Mouse (Mus musculus) heart, embryonic 16.5 days (tissue): ENCODE results near the gene Zfp963. TPM values are rescaled to one million over a fixed set of nuclear protein-coding genes. Genes with fewer than 3 reads are reported as not detected.

Source experiments
- ATAC-seq: fragments of 200-750 bp; cut with Nextera tagmentation; replicated peaks from 2 replicates; pipeline ENCODE4 v1.8.0; 2017; ENCODE audit warnings: moderate number of reproducible peaks; ENCODE audit not compliant: insufficient read depth, low FRiP score; ENCODE audit errors: extremely low read depth
- H3K27ac ChIP-seq: fragments of 300-500 bp; sonication (generic); 2 replicates; pipeline ENCODE4 v1.5.1; 2014; ENCODE audit warnings: mild to moderate bottlenecking, low read length, control low read depth, moderate library complexity
- H3K27me3 ChIP-seq: fragments of 300-500 bp; sonication (generic); 2 replicates; pipeline ENCODE4 v1.6.1; 2014; ENCODE audit warnings: low read length, mixed read lengths; ENCODE audit not compliant: control insufficient read depth, insufficient read depth
- H3K36me3 ChIP-seq: fragments of 300-500 bp; sonication (generic); 2 replicates; pipeline ENCODE4 v1.6.1; 2014; ENCODE audit not compliant: control insufficient read depth, insufficient read depth
- H3K4me1 ChIP-seq: fragments of 300-500 bp; sonication (generic); 2 replicates; pipeline ENCODE4 v1.6.1; 2014; ENCODE audit warnings: low read length, mixed read lengths; ENCODE audit not compliant: control insufficient read depth, insufficient read depth
- H3K4me2 ChIP-seq: fragments of 300-500 bp; sonication (generic); 2 replicates; pipeline ENCODE4 v1.6.1; 2014; ENCODE audit warnings: low read depth, mild to moderate bottlenecking, control low read depth, low read length
- H3K4me3 ChIP-seq: fragments of 300-500 bp; sonication (generic); 2 replicates; pipeline ENCODE4 v1.5.1; 2014; ENCODE audit warnings: mild to moderate bottlenecking, control low read depth, low read length
- H3K9ac ChIP-seq: fragments of 300-500 bp; sonication (generic); 2 replicates; pipeline ENCODE4 v1.6.1; 2014; ENCODE audit warnings: low read length, control low read depth
- H3K9me3 ChIP-seq: fragments of 300-500 bp; sonication (generic); replicated peaks from 2 replicates; pipeline ENCODE4 v1.6.1; 2016; ENCODE audit warnings: low read length; ENCODE audit not compliant: control insufficient read depth
- WGBS: fragments of 180-500 bp; shearing (Covaris S2); extraction: QIAGEN DNeasy Blood & Tissue Kit; methylation state at CpG from one replicate; pipeline ENCODE4 v1.1.7; 2014; 5-methylcytosine and 5-hydroxymethylcytosine counted together
- polyA plus RNA-seq: library from polyadenylated mRNA; unstranded; fragments of >200 nt; fragmentation: Nextera tagmentation; extraction: Ambion mirVana; gene quantifications from 2 replicates; pipeline ENCODE4 v1.2.1, GENCODE M21; 2015

Zfp963 gene
- polyA plus RNA-seq, result 3.9 and 5.1 TPM in 2 replicates

GRCm38 (mm10) chr8:69749544-69750454, at the start of gene Zfp963:
Gene Zfp963, minus strand, starts transcription at chr8:69749970.
- peak within 1 kb of the TSS; percentile 89 for H3K4me3 ChIP-seq
- no peaks in the 10 kb centered on the region for H3K9me3 ChIP-seq
- H3K4me2 ChIP-seq, result peak within 1 kb of the TSS; percentile 66
- 0 out of 2 replicates have a peak, but pooled peaks cover 4% of the 10 kb centered on the region for H3K36me3 ChIP-seq
- H3K27me3 ChIP-seq, result no peaks in the 10 kb centered on the region
- peak; percentile 99 for ATAC-seq
- peaks cover 8% of the 10 kb centered on the region for H3K4me1 ChIP-seq
- peak within 1 kb of the TSS; percentile 100 for H3K27ac ChIP-seq
- 3% methylated on average over 48 of the region's 48 CpGs for WGBS
- peak within 1 kb of the TSS; percentile 99 for H3K9ac ChIP-seq

- ATAC-seq, result no peak
- H3K9me3 ChIP-seq, result no peaks in the 10 kb centered on the region
- no peak overlapping the region for H3K27ac ChIP-seq
- 86% methylated on average over 8 of the region's 8 CpGs for WGBS
- no peaks in the 10 kb centered on the region for H3K4me1 ChIP-seq
- H3K4me2 ChIP-seq, result no peak overlapping the region
- no peak overlapping the region for H3K4me3 ChIP-seq
- peaks cover 86% of the 10 kb centered on the region for H3K36me3 ChIP-seq
- no peaks in the 10 kb centered on the region for H3K27me3 ChIP-seq
- H3K9ac ChIP-seq, result no peak overlapping the region
These were observed 49.5 kb upstream of the Zfp963 start for GRCm38 (mm10) chr8:69799261-69799660.

GRCm38 (mm10) chr8:69797661-69798060, 47.9 kb upstream of the Zfp963 start:
- ATAC-seq, result no peak
- no peaks in the 10 kb centered on the region for H3K9me3 ChIP-seq
- no peak overlapping the region for H3K4me3 ChIP-seq
- no peak overlapping the region for H3K9ac ChIP-seq
- peaks cover 4% of the 10 kb centered on the region; the same call in 1 of the 2 replicates for H3K4me1 ChIP-seq
- peaks cover 76% of the 10 kb centered on the region for H3K36me3 ChIP-seq
- H3K27ac ChIP-seq, result no peak overlapping the region
- H3K27me3 ChIP-seq, result no peaks in the 10 kb centered on the region
- 92% methylated on average over 10 of the region's 10 CpGs for WGBS
- no peak overlapping the region for H3K4me2 ChIP-seq

- no peaks in the 10 kb centered on the region for H3K9me3 ChIP-seq
- 94% methylated on average over 16 of the region's 16 CpGs for WGBS
These were observed 47.1 kb upstream of the Zfp963 start for GRCm38 (mm10) chr8:69796721-69797345.

GRCm38 (mm10) chr8:69794901-69795300, 45.1 kb upstream of the Zfp963 start:
- Histone ChIP-seq H3K4me2 (no peak overlapping the region), H3K9ac (no peak overlapping the region), H3K36me3 (peaks cover 51% of the 10 kb centered on the region), H3K4me3 (no peak overlapping the region), H3K27ac (no peak overlapping the region), H3K4me1 (peaks cover 14% of the 10 kb centered on the region), H3K27me3 (no peaks in the 10 kb centered on the region), H3K9me3 (no peaks in the 10 kb centered on the region)
- WGBS, result 95% methylated on average over 6 of the region's 6 CpGs
- ATAC-seq, result no peak

More at GRCm38 (mm10) chr8:69796721-69797345, 47.1 kb upstream of the Zfp963 start:
- Histone ChIP-seq H3K4me3 (no peak overlapping the region), H3K27me3 (no peaks in the 10 kb centered on the region), H3K36me3 (peaks cover 68% of the 10 kb centered on the region), H3K4me2 (no peak overlapping the region), H3K4me1 (peaks cover 12% of the 10 kb centered on the region), H3K27ac (no peak overlapping the region), H3K9ac (no peak overlapping the region)
- no peak for ATAC-seq

GRCm38 (mm10) chr8:69794096-69794495, 44.3 kb upstream of the Zfp963 start:
- peaks cover 45% of the 10 kb centered on the region for H3K36me3 ChIP-seq
- 92% methylated on average over 3 of the region's 3 CpGs for WGBS
- no peak overlapping the region for H3K27ac ChIP-seq
- no peaks in the 10 kb centered on the region for H3K27me3 ChIP-seq
- no peak overlapping the region for H3K4me3 ChIP-seq
- no peak overlapping the region for H3K4me2 ChIP-seq
- H3K4me1 ChIP-seq, result peaks cover 16% of the 10 kb centered on the region
- H3K9me3 ChIP-seq, result no peaks in the 10 kb centered on the region
- no peak overlapping the region for H3K9ac ChIP-seq
- ATAC-seq, result no peak

- WGBS, result 91% methylated on average over 4 of the region's 4 CpGs
- no peak overlapping the region for H3K4me2 ChIP-seq
- H3K4me3 ChIP-seq, result no peak overlapping the region
- H3K9ac ChIP-seq, result no peak overlapping the region
- no peaks in the 10 kb centered on the region for H3K27me3 ChIP-seq
- no peak overlapping the region for H3K27ac ChIP-seq
- H3K4me1 ChIP-seq, result peaks cover 16% of the 10 kb centered on the region
- H3K9me3 ChIP-seq, result no peaks in the 10 kb centered on the region
- H3K36me3 ChIP-seq, result peaks cover 41% of the 10 kb centered on the region
- no peak for ATAC-seq
These were observed 43.9 kb upstream of the Zfp963 start for GRCm38 (mm10) chr8:69793666-69794065.

GRCm38 (mm10) chr8:69791415-69792068, 41.8 kb upstream of the Zfp963 start:
- H3K27ac ChIP-seq, result peak overlapping the region; percentile 94
- H3K36me3 ChIP-seq, result peaks cover 20% of the 10 kb centered on the region
- ATAC-seq, result peak; percentile 45
- H3K4me1 ChIP-seq, result peaks cover 16% of the 10 kb centered on the region
- peak overlapping the region; percentile 97 for H3K9ac ChIP-seq
- WGBS, result under 1% methylated on average over 48 of the region's 48 CpGs
- no peaks in the 10 kb centered on the region for H3K27me3 ChIP-seq
- peak overlapping the region; percentile 98 for H3K4me3 ChIP-seq
- H3K9me3 ChIP-seq, result no peaks in the 10 kb centered on the region
- peak overlapping the region; percentile 73 for H3K4me2 ChIP-seq
